Mouse (Mus musculus) limb, embryonic 13.5 days (tissue): ENCODE results near the gene Olfr1034. TPM values are rescaled to one million over a fixed set of nuclear protein-coding genes. Genes with fewer than 3 reads are reported as not detected.
A peak's percentile ranks its signal among the peaks of the same experiment; 100 is the strongest.
"Not testable (repeated sequence)": the region's sequence is repeated elsewhere in the genome, so short reads cannot be mapped to it uniquely, and the experiment has no call there.

Experiments used
- ATAC-seq: fragments of 200-750 bp; cut with Nextera tagmentation; 2 replicates; pipeline ENCODE4 v1.8.0; 2017; ENCODE audit warnings: low read depth, moderate number of reproducible peaks, moderate TSS enrichment; ENCODE audit not compliant: low FRiP score
- H3K27ac ChIP-seq: fragments of 300-500 bp; sonication (generic); 2 replicates; pipeline ENCODE4 v1.5.1; 2015; ENCODE audit warnings: inconsistent platforms, mild to moderate bottlenecking, moderate library complexity
- H3K27me3 ChIP-seq: fragments of 300-500 bp; sonication (generic); 2 replicates; pipeline ENCODE4 v1.6.1; 2015; ENCODE audit warnings: mild to moderate bottlenecking, inconsistent platforms
- H3K36me3 ChIP-seq: fragments of 300-500 bp; sonication (generic); 2 replicates; pipeline ENCODE4 v1.6.1; 2015; ENCODE audit warnings: inconsistent platforms, mild to moderate bottlenecking, moderate library complexity
- H3K4me1 ChIP-seq: fragments of 300-500 bp; sonication (generic); 2 replicates; pipeline ENCODE4 v1.6.1; 2015; ENCODE audit warnings: inconsistent platforms
- H3K4me2 ChIP-seq: fragments of 300-500 bp; sonication (generic); replicated peaks from 2 replicates; pipeline ENCODE4 v1.6.1; 2015; ENCODE audit warnings: inconsistent platforms, mild to moderate bottlenecking, moderate library complexity
- H3K4me3 ChIP-seq: fragments of 300-500 bp; sonication (generic); 2 replicates; pipeline ENCODE4 v1.5.1; 2015; ENCODE audit warnings: moderate library complexity, mild to moderate bottlenecking, inconsistent platforms
- H3K9ac ChIP-seq: fragments of 300-500 bp; sonication (generic); 2 replicates; pipeline ENCODE4 v1.6.1; 2015; ENCODE audit warnings: mild to moderate bottlenecking, inconsistent platforms
- H3K9me3 ChIP-seq: fragments of 300-500 bp; sonication (generic); 2 replicates; pipeline ENCODE4 v1.6.1; 2016; ENCODE audit warnings: inconsistent platforms
- WGBS: fragments of 180-500 bp; shearing (Covaris S2); methylation state at CpG from one replicate; pipeline ENCODE4 v1.1.7; 2015; 5-methylcytosine and 5-hydroxymethylcytosine counted together
- polyA plus RNA-seq: library from polyadenylated mRNA; unstranded; fragments of >200 nt; fragmentation: Nextera tagmentation; extraction: Ambion mirVana; gene quantifications from 2 replicates; pipeline ENCODE4 v1.2.1, GENCODE M21; 2015

Olfr1034 gene
- polyA plus RNA-seq = not detected in 2 replicates

DNA sequence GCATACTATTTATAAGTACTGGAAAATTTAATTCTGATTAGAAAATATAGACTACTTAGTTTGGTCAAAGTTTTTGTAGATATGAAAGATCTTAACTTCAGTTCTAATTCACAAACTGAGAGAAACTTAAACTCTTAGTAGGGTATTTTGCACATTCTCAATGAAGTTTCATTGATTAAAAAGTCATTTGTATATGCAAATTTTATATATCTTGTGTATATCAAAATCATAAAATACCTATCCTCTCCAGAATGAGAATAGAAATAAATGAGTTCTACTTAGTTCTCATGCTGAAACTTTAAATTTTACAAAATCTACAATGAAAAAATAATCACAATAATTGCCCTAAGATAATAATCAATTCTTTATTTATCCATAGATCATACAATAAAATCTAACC is at the start of gene Olfr1034:
Olfr1034 (plus strand) TSS at position 301 of the 400 bp plus-strand sequence.
- H3K4me1 ChIP-seq = no peaks in the 10 kb centered on the region
- H3K36me3 ChIP-seq = no peaks in the 10 kb centered on the region
- no peaks in the 10 kb centered on the region for H3K27me3 ChIP-seq
- H3K27ac ChIP-seq = no peak within 1 kb of the TSS
- H3K9me3 ChIP-seq = no peaks in the 10 kb centered on the region
- no peak within 1 kb of the TSS for H3K4me3 ChIP-seq
- ATAC-seq = no peak
- H3K9ac ChIP-seq = no peak within 1 kb of the TSS
- H3K4me2 ChIP-seq = no peak within 1 kb of the TSS

DNA sequence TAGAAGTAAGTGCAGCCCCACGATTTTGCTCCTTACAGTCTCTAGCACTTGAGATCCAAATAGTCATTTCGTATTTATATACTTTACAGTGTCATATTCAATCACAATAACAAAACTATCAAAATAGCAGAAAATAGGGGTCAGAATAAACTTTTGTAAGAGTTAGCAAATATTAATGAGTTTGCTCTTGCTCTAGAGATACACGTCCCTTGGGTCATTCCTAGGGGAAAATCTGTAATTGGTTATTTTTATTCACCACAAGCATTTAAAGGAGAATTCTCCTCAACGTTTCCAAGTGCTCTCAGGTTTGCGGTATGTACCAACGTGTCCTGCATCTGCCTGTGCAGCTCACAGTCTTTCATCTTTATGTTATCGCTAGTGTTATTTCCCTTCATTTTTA is 40.4 kb upstream of the Olfr1034 start, which contains the start of gene Olfr1032:
Olfr1032 (plus strand) TSS at position 301 of the 400 bp plus-strand sequence.
- Histone ChIP-seq H3K27me3 (no peaks in the 10 kb centered on the region), H3K4me2 (no peak within 1 kb of the TSS), H3K9me3 (no peaks in the 10 kb centered on the region), H3K9ac (no peak within 1 kb of the TSS), H3K4me1 (no peaks in the 10 kb centered on the region), H3K4me3 (no peak within 1 kb of the TSS), H3K36me3 (no peaks in the 10 kb centered on the region), H3K27ac (no peak within 1 kb of the TSS)
- WGBS = 81% methylated on average over 7 of the region's 7 CpGs
- ATAC-seq = no peak

DNA sequence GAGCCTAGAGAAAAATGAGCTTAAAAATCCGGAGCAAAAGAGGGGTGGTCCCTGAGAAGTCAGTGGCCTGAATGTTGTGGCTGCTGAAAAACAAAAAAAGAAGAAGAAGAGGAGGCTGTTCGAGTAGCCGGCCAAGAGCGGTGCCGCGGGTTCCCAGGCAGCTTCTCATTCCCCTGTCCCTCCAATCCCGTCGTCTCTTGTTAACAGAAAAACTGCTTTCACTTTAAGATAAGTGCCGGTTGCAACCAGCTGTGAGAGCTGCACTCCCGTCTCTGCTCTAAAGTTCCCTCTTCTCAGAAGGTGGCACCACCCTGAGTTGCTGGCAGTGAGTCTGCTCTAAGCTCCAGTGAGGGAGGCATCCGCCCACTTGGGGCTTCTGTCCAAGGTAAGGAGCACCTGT is 25.3 kb upstream of the Olfr1034 start, which contains the start of gene Olfr1033:
Olfr1033 (plus strand) TSS at position 228 of the 400 bp plus-strand sequence.
- Histone ChIP-seq H3K4me3 (peak within 1 kb of the TSS; percentile 41), H3K4me2 (peak within 1 kb of the TSS; percentile 58), H3K9ac (peak within 1 kb of the TSS; percentile 53)
- not testable (repeated sequence) for H3K27ac ChIP-seq, H3K27me3 ChIP-seq, H3K36me3 ChIP-seq, H3K9me3 ChIP-seq, H3K4me1 ChIP-seq, ATAC-seq
- WGBS = 7% methylated on average over 11 of the region's 11 CpGs

DNA sequence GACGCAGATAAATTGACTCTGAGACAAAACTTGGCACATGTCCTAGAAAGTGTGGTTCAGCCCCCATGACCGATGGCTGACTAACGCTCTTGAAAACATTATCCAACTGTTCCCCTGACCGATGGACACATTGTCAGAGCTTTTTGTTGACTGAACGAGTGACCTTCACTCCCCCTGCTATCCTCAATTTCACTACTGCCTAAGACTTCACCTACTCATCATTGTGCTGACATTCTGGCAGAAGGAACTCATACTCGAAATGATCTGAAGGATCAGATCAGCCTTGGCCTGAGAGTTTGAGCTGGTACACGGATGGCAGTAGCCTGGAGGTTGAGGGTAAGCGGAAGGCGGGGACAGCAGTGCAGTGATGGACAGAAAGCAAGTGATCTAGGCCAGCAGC is 24.1 kb upstream of the Olfr1034 start:
- not testable (repeated sequence) for H3K4me1 ChIP-seq, H3K4me2 ChIP-seq, H3K9ac ChIP-seq, ATAC-seq, H3K27ac ChIP-seq, H3K9me3 ChIP-seq, H3K36me3 ChIP-seq, H3K27me3 ChIP-seq, H3K4me3 ChIP-seq
- 76% methylated on average over 7 of the region's 9 CpGs for WGBS

DNA sequence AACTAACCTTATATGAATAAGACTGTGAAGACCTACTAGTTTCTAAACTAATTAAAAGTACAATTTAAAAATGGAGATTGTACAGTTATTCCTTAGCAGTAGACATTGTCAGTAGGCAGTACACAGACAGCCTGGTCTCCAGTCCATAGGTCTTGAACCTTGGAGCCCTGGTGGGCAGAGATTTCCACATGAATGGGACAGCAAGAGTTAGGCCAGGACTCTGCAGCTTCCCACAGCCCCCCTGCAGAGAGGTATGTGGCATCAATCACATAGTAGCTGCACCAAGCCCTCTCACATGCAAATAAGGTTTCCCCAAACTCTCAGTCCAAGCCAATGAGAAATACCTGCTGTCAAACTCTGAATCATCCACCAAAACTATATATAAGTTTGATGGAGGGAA is 5.1 kb downstream of the Olfr1034 start:
- not testable (repeated sequence) for H3K27me3 ChIP-seq, H3K4me1 ChIP-seq, H3K4me2 ChIP-seq, H3K4me3 ChIP-seq, H3K9ac ChIP-seq, H3K27ac ChIP-seq, ATAC-seq, H3K9me3 ChIP-seq, H3K36me3 ChIP-seq

DNA sequence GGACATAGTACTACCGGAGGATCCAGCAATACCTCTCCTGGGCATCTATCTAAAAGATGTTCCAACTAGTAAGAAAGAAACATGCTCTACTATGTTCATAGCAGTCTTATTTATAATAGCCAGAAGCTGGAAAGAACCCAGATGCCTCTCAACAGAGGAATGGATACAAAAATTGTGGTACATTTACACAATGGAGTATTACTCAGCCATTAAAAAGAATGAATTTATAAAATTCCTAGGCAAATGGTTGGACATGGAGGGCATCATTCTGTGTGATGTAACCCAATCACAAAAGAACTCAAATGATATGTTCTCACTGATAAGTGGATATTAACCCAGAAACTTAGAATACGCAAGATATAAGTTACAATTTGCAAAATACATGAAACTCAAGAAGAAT is 18.1 kb downstream of the Olfr1034 start:
- not testable (repeated sequence) for H3K9me3 ChIP-seq, H3K27ac ChIP-seq, H3K9ac ChIP-seq, H3K4me2 ChIP-seq, ATAC-seq, H3K4me1 ChIP-seq, H3K27me3 ChIP-seq, H3K4me3 ChIP-seq, H3K36me3 ChIP-seq
- 91% methylated on average over 2 of the region's 2 CpGs for WGBS

DNA sequence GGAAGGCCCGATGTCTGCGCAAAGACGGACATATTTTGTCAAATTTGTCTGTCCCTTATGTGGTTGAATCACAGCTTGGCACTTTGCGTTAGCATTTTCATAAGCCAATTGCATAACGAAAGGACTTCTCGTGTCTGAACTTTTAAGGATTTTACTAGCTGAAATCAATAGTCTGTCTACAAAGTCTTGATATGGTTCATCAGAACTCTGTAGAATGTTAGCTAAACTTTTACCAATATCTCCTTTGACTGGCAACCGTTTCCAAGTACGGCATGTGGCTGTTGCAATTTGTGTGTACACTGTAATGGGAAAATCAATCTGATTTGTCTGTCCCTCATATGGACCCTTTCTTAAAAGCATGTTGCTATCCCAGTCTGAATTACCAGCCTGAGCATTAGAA is 24.5 kb downstream of the Olfr1034 start:
- Histone ChIP-seq H3K4me1 (no peaks in the 10 kb centered on the region), H3K27ac (no peak overlapping the region), H3K4me2 (no peak overlapping the region), H3K9me3 (no peaks in the 10 kb centered on the region), H3K9ac (no peak overlapping the region), H3K4me3 (no peak overlapping the region), H3K27me3 (no peaks in the 10 kb centered on the region), H3K36me3 (no peaks in the 10 kb centered on the region)
- WGBS = 90% methylated on average over 8 of the region's 8 CpGs
- ATAC-seq = no peak

DNA sequence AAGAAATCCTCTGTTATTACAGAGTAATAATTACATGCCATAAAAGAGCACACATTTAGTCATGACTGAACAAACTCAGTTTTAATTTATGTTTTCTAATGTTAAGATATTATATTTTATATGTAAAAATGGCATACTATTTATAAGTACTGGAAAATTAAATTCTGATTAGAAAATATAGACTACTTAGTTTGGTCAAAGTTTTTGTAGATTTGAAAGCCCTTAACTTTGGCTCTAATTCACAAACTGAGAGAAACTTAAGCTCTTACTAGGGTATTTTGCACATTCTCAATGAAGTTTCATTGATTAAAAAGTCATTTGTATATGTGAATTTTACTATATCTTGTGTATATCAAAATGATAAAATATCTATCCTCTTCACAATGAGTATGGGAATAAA is 28.0 kb downstream of the Olfr1034 start, which contains the start of gene Olfr1036:
Olfr1036 (plus strand) TSS at position 301 of the 400 bp plus-strand sequence.
- H3K36me3 ChIP-seq, H3K27ac ChIP-seq, H3K9me3 ChIP-seq, H3K4me2 ChIP-seq, H3K9ac ChIP-seq, H3K4me3 ChIP-seq, H3K4me1 ChIP-seq, H3K27me3 ChIP-seq, ATAC-seq: not testable (repeated sequence)

DNA sequence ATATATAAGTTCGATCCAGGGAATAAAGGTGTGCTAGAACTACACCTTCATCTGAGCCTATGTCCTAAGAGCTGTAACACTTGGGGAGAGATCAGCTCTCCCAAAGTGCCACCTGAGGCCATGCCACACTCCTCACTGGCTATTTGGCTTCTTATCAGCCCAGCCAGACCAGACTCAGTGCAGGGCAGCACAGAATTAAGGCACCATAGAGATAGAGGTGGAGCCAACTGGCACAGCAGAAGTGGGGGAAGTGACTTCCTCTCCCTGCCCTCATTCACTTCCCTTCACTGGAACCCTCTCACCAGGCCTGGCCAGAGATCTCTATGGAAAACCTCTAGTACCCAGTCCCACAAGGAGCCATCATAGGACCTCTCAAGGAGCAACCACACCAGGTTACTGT is 34.8 kb downstream of the Olfr1034 start:
- ATAC-seq, H3K4me3 ChIP-seq, H3K9me3 ChIP-seq, H3K4me2 ChIP-seq, H3K36me3 ChIP-seq, H3K4me1 ChIP-seq, H3K27me3 ChIP-seq, H3K9ac ChIP-seq, H3K27ac ChIP-seq: not testable (repeated sequence)
- WGBS = 80% methylated on average over 1 of the region's 1 CpGs

DNA sequence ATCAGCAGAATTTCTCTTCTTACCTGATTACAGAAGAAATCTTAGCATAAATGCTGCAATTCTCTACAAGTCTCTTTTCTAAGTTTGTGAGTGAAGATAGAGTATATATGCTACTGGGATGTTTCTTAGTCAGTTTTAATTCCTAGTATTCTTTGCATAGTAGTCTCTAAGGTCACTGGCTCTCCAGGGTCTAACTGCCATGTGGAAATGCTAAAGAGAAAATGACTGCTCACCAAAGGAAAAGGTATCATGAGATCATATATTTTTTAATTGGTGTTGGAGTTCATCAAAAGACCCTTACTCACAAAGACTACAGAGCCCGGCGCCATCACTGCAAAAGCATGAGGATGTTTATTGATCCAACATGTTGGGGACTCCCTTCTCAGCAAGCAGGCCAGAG is 41.6 kb downstream of the Olfr1034 start, which contains the start of gene Olfr1037:
Olfr1037 (minus strand) TSS at position 101 of the 400 bp plus-strand sequence.
- Histone ChIP-seq H3K4me2 (no peak within 1 kb of the TSS), H3K36me3 (no peaks in the 10 kb centered on the region), H3K27me3 (no peaks in the 10 kb centered on the region), H3K9ac (no peak within 1 kb of the TSS), H3K4me3 (no peak within 1 kb of the TSS), H3K27ac (no peak within 1 kb of the TSS), H3K9me3 (no peaks in the 10 kb centered on the region), H3K4me1 (no peaks in the 10 kb centered on the region)
- ATAC-seq = no peak
- 87% methylated on average over 2 of the region's 2 CpGs for WGBS

Other genes with a start within 250 kb of the Olfr1034 start
- gene Olfr1016, start 243.3 kb upstream of the Olfr1034 start, polyA plus RNA-seq = not detected in 2 replicates
- gene Olfr1018, start 227.4 kb upstream of the Olfr1034 start, polyA plus RNA-seq = not detected in 2 replicates
- gene Olfr1019, start 200.4 kb upstream of the Olfr1034 start, polyA plus RNA-seq = not detected in 2 replicates
- gene Olfr1020, start 198.8 kb upstream of the Olfr1034 start, polyA plus RNA-seq = not detected in 2 replicates
- not detected in 2 replicates for gene Olfr1022, start 177.3 kb upstream of the Olfr1034 start, polyA plus RNA-seq
- not detected in 2 replicates for gene Olfr1023, start 160.2 kb upstream of the Olfr1034 start, polyA plus RNA-seq
- gene Olfr1024, start 140.8 kb upstream of the Olfr1034 start, polyA plus RNA-seq = not detected in 2 replicates
- not detected in 2 replicates for gene Olfr1025-ps1, start 130.7 kb upstream of the Olfr1034 start, polyA plus RNA-seq
- gene Olfr1026, start 124.3 kb upstream of the Olfr1034 start, polyA plus RNA-seq = not detected in 2 replicates
- not detected in 2 replicates for gene Olfr1028, start 95.4 kb upstream of the Olfr1034 start, polyA plus RNA-seq
- gene Olfr1029, start 72.0 kb upstream of the Olfr1034 start, polyA plus RNA-seq = not detected in 2 replicates
- not detected in 2 replicates for gene Olfr1030, start 66.6 kb upstream of the Olfr1034 start, polyA plus RNA-seq
- not detected in 2 replicates for gene Olfr1031, start 55.6 kb upstream of the Olfr1034 start, polyA plus RNA-seq
- gene Olfr1032, start 40.3 kb upstream of the Olfr1034 start, polyA plus RNA-seq = not detected in 2 replicates
- 0.33 and 0.90 TPM in 2 replicates for gene Olfr1033, start 25.2 kb upstream of the Olfr1034 start, polyA plus RNA-seq
- gene Olfr1036, start 28.1 kb downstream of the Olfr1034 start, polyA plus RNA-seq = not detected in 2 replicates
- gene Olfr1037, start 41.5 kb downstream of the Olfr1034 start, polyA plus RNA-seq = not detected in 2 replicates
- gene Olfr1039, start 90.1 kb downstream of the Olfr1034 start, polyA plus RNA-seq = not detected in 2 replicates
- not detected in 2 replicates for gene Olfr1040, start 100.9 kb downstream of the Olfr1034 start, polyA plus RNA-seq
- not detected in 2 replicates for gene Olfr1042, start 116.0 kb downstream of the Olfr1034 start, polyA plus RNA-seq
- not detected in 2 replicates for gene Olfr1043, start 121.7 kb downstream of the Olfr1034 start, polyA plus RNA-seq
- not detected in 2 replicates for gene Olfr1044, start 132.0 kb downstream of the Olfr1034 start, polyA plus RNA-seq
- not detected in 2 replicates for gene Olfr52, start 139.8 kb downstream of the Olfr1034 start, polyA plus RNA-seq
- gene Olfr1045, start 157.1 kb downstream of the Olfr1034 start, polyA plus RNA-seq = not detected in 2 replicates
- gene Olfr1046, start 173.5 kb downstream of the Olfr1034 start, polyA plus RNA-seq = not detected in 2 replicates
- not detected in 2 replicates for gene Olfr1047, start 185.5 kb downstream of the Olfr1034 start, polyA plus RNA-seq
- not detected in 2 replicates for gene Olfr1048, start 194.4 kb downstream of the Olfr1034 start, polyA plus RNA-seq
- gene Olfr1049, start 212.5 kb downstream of the Olfr1034 start, polyA plus RNA-seq = not detected in 2 replicates
- not detected in 2 replicates for gene Olfr1051, start 233.2 kb downstream of the Olfr1034 start, polyA plus RNA-seq
- gene Olfr1052, start 246.6 kb downstream of the Olfr1034 start, polyA plus RNA-seq = not detected in 2 replicates